Mouse (Mus musculus): ENCODE measurements around the gene Pde7b. TPM values are rescaled to one million over a fixed set of nuclear protein-coding genes. Genes with fewer than 3 reads are reported as not detected.

Pde7b gene
- polyA plus RNA-seq, 1 experiment from 2014 or later: 1.3 TPM

DNA sequence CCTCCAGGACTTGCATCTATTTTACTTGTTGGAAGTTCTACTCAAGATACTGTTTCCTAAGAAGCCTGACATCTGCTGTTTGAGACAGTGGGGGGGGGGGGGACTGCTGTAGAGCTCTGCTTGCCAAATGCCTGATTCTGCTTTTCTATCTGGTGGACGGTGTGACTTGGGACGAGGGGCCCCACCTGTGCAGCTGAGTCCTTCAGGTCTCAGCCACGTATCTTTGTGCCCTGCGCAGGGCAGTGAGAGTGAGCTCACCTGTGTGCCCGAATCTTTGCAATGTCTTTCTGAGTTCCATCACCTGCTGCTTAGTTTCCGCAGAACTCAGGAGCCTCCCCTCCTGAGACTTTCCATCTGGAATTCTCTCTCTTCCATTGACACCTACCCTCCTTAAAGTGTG is 70.7 kb downstream of the Pde7b start:
- WGBS: 91% methylated on average over 6 of the region's 6 CpGs
- Histone ChIP-seq H3K4me3 (ENCODE audit: low read depth, low read length) (no peak overlapping the region), H3K4me1 (ENCODE audit: control insufficient read depth, insufficient read depth, low read length) (no peaks in the 10 kb centered on the region), H3K27me3 (replicated peaks; ENCODE audit: control insufficient read depth, insufficient read depth, low read length) (no peaks in the 10 kb centered on the region), H3K4me2 (ENCODE audit: low read length) (no peak overlapping the region), H3K9me3 (replicated peaks; ENCODE audit: control insufficient read depth, low read length) (no peaks in the 10 kb centered on the region), H3K36me3 (ENCODE audit: control insufficient read depth, insufficient read depth, low read length) (no peaks in the 10 kb centered on the region), H3K9ac (ENCODE audit: low read length) (no peak overlapping the region), H3K27ac (ENCODE audit: low read depth, low read length) (no peak overlapping the region)
- no peak for ATAC-seq
- no peak for DNase-seq (ENCODE audit: low spot score)

DNA sequence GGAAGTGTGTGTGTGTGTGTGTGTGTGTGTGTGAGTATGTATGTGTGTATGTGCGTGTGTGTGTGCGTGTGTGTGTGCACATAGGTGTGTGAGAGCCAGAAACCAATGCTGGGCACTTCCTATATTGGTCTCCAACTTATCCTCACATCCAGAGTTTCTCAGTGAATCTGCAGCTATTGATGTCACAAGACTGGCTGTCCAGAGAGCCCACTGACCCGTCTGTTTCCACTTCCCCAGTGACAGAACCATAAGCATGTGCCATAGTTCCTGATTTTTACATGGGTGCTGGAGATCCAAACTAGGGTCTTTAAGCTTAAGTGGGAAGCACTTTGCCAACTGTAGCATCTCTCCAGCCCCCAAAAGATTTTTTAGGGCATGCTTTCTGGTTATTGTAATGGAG is 71.6 kb downstream of the Pde7b start:
- Histone ChIP-seq H3K4me2 (ENCODE audit: low read length) (no peak overlapping the region), H3K4me1 (ENCODE audit: control insufficient read depth, insufficient read depth, low read length) (no peaks in the 10 kb centered on the region), H3K27ac (ENCODE audit: low read depth, low read length) (no peak overlapping the region), H3K27me3 (replicated peaks; ENCODE audit: control insufficient read depth, insufficient read depth, low read length) (no peaks in the 10 kb centered on the region), H3K36me3 (ENCODE audit: control insufficient read depth, insufficient read depth, low read length) (no peaks in the 10 kb centered on the region), H3K4me3 (ENCODE audit: low read depth, low read length) (no peak overlapping the region), H3K9ac (ENCODE audit: low read length) (no peak overlapping the region), H3K9me3 (replicated peaks; ENCODE audit: control insufficient read depth, low read length) (no peaks in the 10 kb centered on the region)
- ATAC-seq: no peak
- 85% methylated on average over 3 of the region's 3 CpGs for WGBS
- no peak for DNase-seq (ENCODE audit: low spot score)

GRCm38 (mm10) chr10:20636381-20636780 is 88.5 kb downstream of the Pde7b start:
- no peak for ATAC-seq
- 72% methylated on average over 8 of the region's 8 CpGs for WGBS

GRCm38 (mm10) chr10:20633085-20633415 is 91.8 kb downstream of the Pde7b start:
- Histone ChIP-seq H3K9ac (ENCODE audit: low read length) (no peak overlapping the region), H3K27me3 (replicated peaks; ENCODE audit: control insufficient read depth, insufficient read depth, low read length) (no peaks in the 10 kb centered on the region), H3K27ac (ENCODE audit: low read depth, low read length) (no peak overlapping the region), H3K36me3 (ENCODE audit: control insufficient read depth, insufficient read depth, low read length) (no peaks in the 10 kb centered on the region), H3K4me1 (ENCODE audit: control insufficient read depth, insufficient read depth, low read length) (no peaks in the 10 kb centered on the region), H3K4me2 (ENCODE audit: low read length) (no peak overlapping the region), H3K9me3 (replicated peaks; ENCODE audit: control insufficient read depth, low read length) (no peaks in the 10 kb centered on the region), H3K4me3 (ENCODE audit: low read depth, low read length) (no peak overlapping the region)
- 97% methylated on average over 1 of the region's 1 CpGs for WGBS
- ATAC-seq: no peak
- no peak for DNase-seq (ENCODE audit: low spot score)

More at GRCm38 (mm10) chr10:20636381-20636780, 88.5 kb downstream of the Pde7b start:
- no peak overlapping the region for H3K4me2 ChIP-seq (ENCODE audit: low read length)
- no peak overlapping the region for H3K27ac ChIP-seq (ENCODE audit: low read depth, low read length)
- DNase-seq (ENCODE audit: low spot score): no peak
- no peak overlapping the region for H3K4me3 ChIP-seq (ENCODE audit: low read depth, low read length)
- no peaks in the 10 kb centered on the region for H3K4me1 ChIP-seq (ENCODE audit: control insufficient read depth, insufficient read depth, low read length)
- no peaks in the 10 kb centered on the region for H3K36me3 ChIP-seq (ENCODE audit: control insufficient read depth, insufficient read depth, low read length)
- no peaks in the 10 kb centered on the region for H3K27me3 ChIP-seq (replicated peaks; ENCODE audit: control insufficient read depth, insufficient read depth, low read length)
- no peaks in the 10 kb centered on the region for H3K9me3 ChIP-seq (replicated peaks; ENCODE audit: control insufficient read depth, low read length)
- H3K9ac ChIP-seq (ENCODE audit: low read length): no peak overlapping the region

DNA sequence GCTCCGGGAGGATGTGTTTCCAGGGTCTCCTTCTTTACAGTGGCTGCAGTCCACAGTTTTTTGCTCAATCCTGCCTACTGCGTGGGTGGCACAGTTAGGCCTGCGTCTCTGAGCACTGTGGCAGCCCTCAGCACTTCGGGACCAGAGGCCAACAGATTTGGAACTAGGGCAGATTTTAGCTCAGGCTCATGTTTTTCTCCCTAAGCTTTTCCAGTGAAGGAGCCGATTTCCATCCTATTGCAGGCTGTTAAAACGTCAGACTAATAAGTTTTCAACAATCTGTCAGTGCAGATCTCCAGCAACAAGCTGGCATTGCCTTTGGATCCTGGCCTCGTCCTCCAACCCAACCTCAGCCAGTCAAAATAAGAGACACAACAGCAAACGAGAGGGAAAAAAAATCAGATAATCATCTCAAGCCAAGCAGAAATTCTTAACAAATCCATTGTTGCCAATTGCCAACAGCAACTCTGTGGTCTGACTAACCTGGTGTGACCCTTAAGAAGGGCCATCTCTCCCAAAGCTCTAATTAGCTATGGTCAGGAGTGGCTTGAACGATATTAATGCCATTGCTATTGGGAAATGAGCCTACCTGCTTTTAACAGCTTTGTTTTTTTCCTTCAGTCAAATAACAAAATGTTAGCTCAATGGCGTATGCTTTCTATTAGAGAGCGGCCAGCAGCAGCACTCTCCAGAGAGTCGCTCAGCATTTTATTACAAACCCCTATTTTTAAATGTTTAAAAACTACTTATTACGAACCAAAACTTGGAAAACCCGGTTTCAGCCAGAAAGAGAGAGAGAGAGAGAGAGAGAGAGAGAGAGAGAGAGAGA is 92.4 kb downstream of the Pde7b start:
- ATAC-seq: no peak
- Histone ChIP-seq H3K27me3 (replicated peaks; ENCODE audit: control insufficient read depth, insufficient read depth, low read length) (no peaks in the 10 kb centered on the region), H3K9me3 (replicated peaks; ENCODE audit: control insufficient read depth, low read length) (no peaks in the 10 kb centered on the region), H3K9ac (ENCODE audit: low read length) (no peak overlapping the region), H3K4me3 (ENCODE audit: low read depth, low read length) (no peak overlapping the region), H3K27ac (ENCODE audit: low read depth, low read length) (no peak overlapping the region), H3K4me2 (ENCODE audit: low read length) (no peak overlapping the region), H3K4me1 (ENCODE audit: control insufficient read depth, insufficient read depth, low read length) (no peaks in the 10 kb centered on the region), H3K36me3 (ENCODE audit: control insufficient read depth, insufficient read depth, low read length) (no peaks in the 10 kb centered on the region)
- WGBS: 68% methylated on average over 14 of the region's 14 CpGs
- peak; percentile 15 for DNase-seq (ENCODE audit: low spot score)

DNA sequence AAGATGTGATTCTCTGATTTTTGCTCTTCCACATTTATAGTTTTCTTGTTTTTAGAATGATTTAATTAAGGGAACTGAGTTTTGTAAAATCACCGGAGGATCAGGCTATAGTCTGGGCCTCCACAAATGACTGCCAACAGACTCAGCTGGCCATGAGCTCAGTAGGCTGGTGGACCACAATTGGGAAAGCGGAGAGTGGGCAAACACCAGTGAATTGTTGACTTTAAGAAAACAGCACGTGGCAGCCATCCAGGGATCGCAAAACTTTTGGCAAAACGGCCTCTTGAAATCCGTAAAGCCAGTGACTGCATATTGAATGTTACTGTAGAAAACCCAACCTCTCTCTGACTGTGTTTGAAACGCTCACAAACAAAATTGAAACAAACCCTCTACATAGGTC is 94.8 kb downstream of the Pde7b start:
- H3K36me3 ChIP-seq (ENCODE audit: control insufficient read depth, insufficient read depth, low read length): no peaks in the 10 kb centered on the region
- no peaks in the 10 kb centered on the region for H3K9me3 ChIP-seq (replicated peaks; ENCODE audit: control insufficient read depth, low read length)
- no peak overlapping the region for H3K4me3 ChIP-seq (ENCODE audit: low read depth, low read length)
- no peaks in the 10 kb centered on the region for H3K27me3 ChIP-seq (replicated peaks; ENCODE audit: control insufficient read depth, insufficient read depth, low read length)
- DNase-seq (ENCODE audit: low spot score) (no peak), ATAC-seq (no peak)
- 77% methylated on average over 7 of the region's 7 CpGs for WGBS
- no peak overlapping the region for H3K9ac ChIP-seq (ENCODE audit: low read length)
- no peak overlapping the region for H3K4me2 ChIP-seq (ENCODE audit: low read length)
- no peaks in the 10 kb centered on the region for H3K4me1 ChIP-seq (ENCODE audit: control insufficient read depth, insufficient read depth, low read length)
- no peak overlapping the region for H3K27ac ChIP-seq (ENCODE audit: low read depth, low read length)

DNA sequence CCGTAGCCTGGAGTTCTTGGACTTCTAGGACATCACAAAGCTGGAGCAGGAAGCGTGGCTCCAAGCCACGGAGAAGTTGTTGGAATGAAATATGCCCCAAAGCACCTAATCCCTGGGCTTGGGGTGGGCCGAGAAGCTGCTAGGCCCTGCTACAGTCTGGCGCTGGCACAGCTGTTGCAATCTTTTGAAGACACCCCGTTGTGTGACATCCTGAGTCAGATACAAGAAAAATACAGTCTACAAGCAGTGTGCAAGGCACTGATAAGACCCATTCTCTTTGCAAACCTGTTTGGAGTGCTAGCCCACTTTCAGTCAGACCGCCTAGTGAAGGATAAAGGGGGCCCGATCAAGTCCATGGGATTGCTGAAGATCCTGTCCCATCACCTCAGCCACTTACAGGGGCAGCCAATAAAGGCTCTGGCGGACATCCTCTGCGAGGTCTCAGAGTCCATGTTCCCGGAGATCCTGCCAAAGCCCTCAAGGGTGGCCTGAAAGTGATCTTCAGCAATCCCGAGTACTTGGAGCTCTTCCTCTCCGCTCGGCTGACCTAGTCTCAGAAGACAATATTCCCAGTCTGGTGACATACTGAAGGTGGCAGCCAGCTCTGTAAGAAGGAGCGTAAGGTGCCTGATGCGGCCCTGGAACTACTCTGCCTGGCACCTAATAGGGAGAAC is 99.0 kb downstream of the Pde7b start:
- 94% methylated on average over 16 of the region's 16 CpGs for WGBS
- H3K36me3 ChIP-seq (ENCODE audit: control insufficient read depth, insufficient read depth, low read length): no peaks in the 10 kb centered on the region
- no peak overlapping the region for H3K4me3 ChIP-seq (ENCODE audit: low read depth, low read length)
- DNase-seq (ENCODE audit: low spot score) (no peak), ATAC-seq (no peak)
- H3K9me3 ChIP-seq (replicated peaks; ENCODE audit: control insufficient read depth, low read length): no peaks in the 10 kb centered on the region
- H3K4me1 ChIP-seq (ENCODE audit: control insufficient read depth, insufficient read depth, low read length): no peaks in the 10 kb centered on the region
- no peak overlapping the region for H3K4me2 ChIP-seq (ENCODE audit: low read length)
- no peaks in the 10 kb centered on the region for H3K27me3 ChIP-seq (replicated peaks; ENCODE audit: control insufficient read depth, insufficient read depth, low read length)
- no peak overlapping the region for H3K9ac ChIP-seq (ENCODE audit: low read length)
- H3K27ac ChIP-seq (ENCODE audit: low read depth, low read length): no peak overlapping the region

GRCm38 (mm10) chr10:20621661-20622454 is 103.0 kb downstream of the Pde7b start:
- H3K27me3 ChIP-seq (replicated peaks; ENCODE audit: control insufficient read depth, insufficient read depth, low read length): no peaks in the 10 kb centered on the region
- no peaks in the 10 kb centered on the region for H3K9me3 ChIP-seq (replicated peaks; ENCODE audit: control insufficient read depth, low read length)
- ATAC-seq: no peak
- H3K4me2 ChIP-seq (ENCODE audit: low read length): no peak overlapping the region
- 81% methylated on average over 8 of the region's 8 CpGs for WGBS
- H3K9ac ChIP-seq (ENCODE audit: low read length): no peak overlapping the region
- H3K36me3 ChIP-seq (ENCODE audit: control insufficient read depth, insufficient read depth, low read length): no peaks in the 10 kb centered on the region
- H3K4me3 ChIP-seq (ENCODE audit: low read depth, low read length): no peak overlapping the region
- H3K4me1 ChIP-seq (ENCODE audit: control insufficient read depth, insufficient read depth, low read length): no peaks in the 10 kb centered on the region
- no peak overlapping the region for H3K27ac ChIP-seq (ENCODE audit: low read depth, low read length)
- no peak for DNase-seq (ENCODE audit: low spot score)

Measured in forebrain, embryonic 14.5 days (tissue).